Mouse (Mus musculus) thymus, adult 2 months (tissue): ENCODE measurements around the gene Stambpl1.

Experiments
- CTCF ChIP-seq: fragments of 200-500 bp; IDR thresholded peaks from 2 replicates; pipeline ENCODE4 v1.5.1; 2012; ENCODE audit warnings: mild to moderate bottlenecking, control low read depth, low read length, moderate library complexity, borderline replicate concordance; ENCODE audit not compliant: control insufficient read depth, poor library complexity, insufficient read depth; ENCODE audit errors: extremely low read depth
- POLR2A ChIP-seq: fragments of 200-500 bp; IDR thresholded peaks from 2 replicates; pipeline ENCODE4 v1.6.1; 2012; ENCODE audit warnings: mild to moderate bottlenecking, low read length, control low read depth, moderate library complexity; ENCODE audit not compliant: control insufficient read depth, poor library complexity, insufficient read depth; ENCODE audit errors: extremely low read depth

DNA sequence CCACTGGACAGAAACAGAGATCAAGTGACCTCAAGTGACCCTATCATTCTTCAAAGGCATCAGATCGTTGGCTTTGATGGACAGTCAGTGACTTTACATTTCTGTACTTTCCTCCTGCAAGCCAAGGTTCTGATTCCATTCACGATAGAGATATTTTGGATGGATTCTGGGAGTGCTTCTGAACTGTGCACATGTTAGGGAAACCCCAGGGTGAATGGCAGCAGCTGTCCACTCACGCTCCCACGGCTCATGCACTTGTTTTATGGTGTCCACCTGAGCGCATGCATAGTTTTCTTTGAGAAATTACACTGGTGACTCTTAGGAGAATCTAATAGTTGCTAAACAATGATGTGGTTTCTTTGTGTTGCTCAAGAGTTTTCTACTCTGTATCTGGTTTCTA is 64.1 kb downstream of the Stambpl1 start:
- TF ChIP-seq CTCF (no peak), POLR2A (no peak)
